Mouse (Mus musculus): ENCODE data around the gene Olfr224. TPM values are rescaled to one million over a fixed set of nuclear protein-coding genes. Genes with fewer than 3 reads are reported as not detected.
A peak's percentile ranks its signal among the peaks of the same experiment; 100 is the strongest.
"Not testable (repeated sequence)": the region's sequence is repeated elsewhere in the genome, so short reads cannot be mapped to it uniquely, and the experiment has no call there.

Gene Olfr224
- total RNA-seq (2021): not detected in 2 replicates
- long read RNA-seq, experiment 1: 0 reads
- long read RNA-seq, experiment 2: 0 reads

DNA sequence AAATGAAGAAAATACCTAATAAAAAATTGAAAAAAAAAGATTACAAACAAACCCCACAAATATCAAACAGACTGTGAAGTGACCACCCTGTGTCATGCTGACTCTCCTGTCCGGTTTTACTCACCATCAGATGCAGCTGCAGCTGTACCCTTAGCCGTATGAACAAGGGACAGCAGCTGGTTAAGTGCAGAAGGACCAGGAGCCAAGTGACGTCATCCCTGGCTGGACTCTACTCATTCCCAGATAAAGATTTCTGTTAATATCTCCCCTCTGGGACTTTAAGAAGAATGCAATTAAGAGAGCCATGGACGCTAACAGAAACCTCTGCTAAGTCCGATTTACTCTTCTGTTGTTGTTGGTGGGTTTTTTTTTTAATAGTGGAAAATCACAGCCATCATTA, at the start of gene Olfr224:
Gene Olfr224 (minus strand): TSS at position 149 of the 400 bp plus-strand sequence.
- no peak for DNase-seq

- DNase-seq: no peak
Observed at GRCm38 (mm10) chr11:58618793-58619192, 48.4 kb upstream of the Olfr224 start.

GRCm38 (mm10) chr11:58618369-58618768, 48.0 kb upstream of the Olfr224 start:
- no peak for DNase-seq

DNA sequence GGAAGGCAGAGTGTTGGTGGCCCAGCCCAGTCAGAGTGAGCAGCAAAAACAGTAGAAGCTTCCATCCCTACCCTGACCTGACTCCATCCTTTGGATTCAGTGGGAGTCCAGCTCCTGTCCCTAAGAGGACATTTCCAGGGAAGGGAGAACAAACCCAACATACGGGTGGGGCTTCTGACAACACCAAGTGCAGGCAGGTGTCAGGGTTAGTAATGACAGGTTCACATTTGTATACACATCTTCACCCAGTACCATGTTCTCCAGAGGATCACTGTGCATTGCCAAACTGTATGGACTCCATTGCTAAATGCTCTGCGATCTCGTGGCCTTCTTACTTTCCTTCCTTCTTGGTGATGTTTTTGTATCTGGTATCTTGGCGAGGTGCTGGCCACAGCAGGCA, 45.6 kb upstream of the Olfr224 start, which contains the start of gene 2210407C18Rik:
Gene 2210407C18Rik (minus strand): TSS at position 101 of the 400 bp plus-strand sequence.
- no peak for DNase-seq

DNA sequence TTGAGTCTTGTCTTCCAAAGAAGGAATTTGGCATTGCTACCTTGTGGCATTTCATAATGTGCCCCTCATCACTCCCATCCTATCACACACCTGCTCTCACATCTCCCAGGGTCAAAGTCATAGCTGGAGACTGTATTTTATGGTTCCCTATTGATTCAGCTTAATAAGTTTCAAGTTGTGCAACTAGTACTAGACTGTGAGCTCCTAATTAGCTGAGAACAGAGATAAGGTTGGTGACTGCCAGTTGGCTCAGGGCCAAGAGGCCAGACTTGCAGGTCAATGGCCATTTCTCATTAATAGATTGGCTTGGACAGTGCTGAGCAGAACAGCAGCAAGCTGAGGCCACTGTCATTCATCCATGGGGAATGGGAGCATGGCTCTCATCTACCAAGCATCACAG, 44.2 kb upstream of the Olfr224 start:
- DNase-seq: no peak

- DNase-seq: no peak
Observed at GRCm38 (mm10) chr11:58613359-58613758, 43.0 kb upstream of the Olfr224 start.

- no peak for DNase-seq
Observed at GRCm38 (mm10) chr11:58607030-58607429, 36.7 kb upstream of the Olfr224 start.

- DNase-seq: no peak
Observed at GRCm38 (mm10) chr11:58606177-58606919, 36.0 kb upstream of the Olfr224 start.

DNA sequence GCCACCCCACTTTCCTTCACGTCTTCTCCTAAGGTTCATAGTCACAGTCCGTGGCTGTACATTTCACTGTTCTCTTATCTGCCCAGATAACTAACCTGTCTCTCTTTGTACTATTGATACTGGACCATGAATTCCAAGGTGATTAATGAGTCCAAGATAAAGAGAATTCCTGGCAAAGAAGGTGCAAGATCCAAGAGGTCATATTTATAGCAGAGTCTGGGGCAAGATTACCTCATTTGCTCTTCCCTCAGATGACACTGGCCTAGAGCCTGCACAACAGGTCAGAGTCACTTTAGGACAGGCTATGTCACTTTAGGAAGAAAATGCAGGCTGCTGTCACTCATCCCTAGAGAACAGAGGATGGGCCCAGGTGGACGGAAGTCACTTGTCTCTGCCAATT, 34.9 kb upstream of the Olfr224 start:
- DNase-seq: no peak

GRCm38 (mm10) chr11:58604688-58605087, 34.3 kb upstream of the Olfr224 start:
- no peak for DNase-seq

GRCm38 (mm10) chr11:58602800-58603560, 32.6 kb upstream of the Olfr224 start:
- no peak for DNase-seq

GRCm38 (mm10) chr11:58602062-58602461, 31.7 kb upstream of the Olfr224 start:
- DNase-seq: no peak

- DNase-seq: no peak
Observed at GRCm38 (mm10) chr11:58597837-58598236, 27.5 kb upstream of the Olfr224 start.

DNA sequence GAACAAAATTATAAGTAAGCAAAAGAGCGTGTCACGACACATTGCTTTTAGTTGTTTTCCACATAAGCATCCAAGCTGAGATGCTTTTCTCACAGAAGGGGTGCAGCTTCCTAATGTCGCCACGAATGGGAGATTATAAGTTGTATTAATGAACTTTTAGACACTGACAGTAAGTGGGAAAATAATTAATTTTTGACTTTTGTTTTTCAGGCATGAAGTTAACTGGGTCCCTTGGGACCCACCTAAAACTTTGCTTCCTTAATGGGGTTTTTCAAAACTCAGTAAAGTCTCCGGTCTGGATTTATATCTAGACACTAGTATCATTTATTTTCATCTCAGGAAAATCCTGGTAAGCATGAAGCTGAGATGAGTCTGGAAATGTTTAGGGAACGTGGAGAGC, 24.5 kb upstream of the Olfr224 start, which contains the start of gene Olfr324:
Gene Olfr324 (plus strand): TSS at position 301 of the 400 bp plus-strand sequence.
- no peak for DNase-seq

DNA sequence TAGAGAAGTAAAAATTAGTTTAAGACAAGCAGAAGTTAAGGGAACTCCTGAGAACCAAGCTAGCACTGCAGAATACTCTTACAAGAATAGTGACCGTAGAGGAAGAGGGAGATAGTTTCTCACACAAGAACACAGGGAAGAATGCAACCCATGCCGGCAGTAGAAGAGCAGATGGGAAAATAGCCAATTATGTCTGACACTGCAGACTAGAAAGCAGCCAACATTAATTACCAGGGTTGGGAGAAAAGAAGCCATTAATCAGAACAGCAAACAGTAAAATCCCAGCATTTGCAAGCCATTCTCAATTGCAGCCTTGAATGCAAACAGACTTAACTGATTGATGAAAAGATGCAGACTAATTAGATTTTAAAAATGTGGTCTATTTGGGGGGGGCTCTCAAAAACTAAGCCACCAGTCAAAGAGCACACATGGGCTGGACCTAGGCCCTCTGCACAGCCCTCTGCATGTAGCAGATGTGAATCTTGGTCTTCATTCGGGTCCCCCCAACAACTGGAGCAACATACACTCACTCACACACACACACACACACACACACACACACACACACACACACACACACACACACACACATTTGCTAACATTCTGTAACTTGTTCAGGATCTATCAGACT, 18.4 kb upstream of the Olfr224 start:
- no peak for DNase-seq

DNA sequence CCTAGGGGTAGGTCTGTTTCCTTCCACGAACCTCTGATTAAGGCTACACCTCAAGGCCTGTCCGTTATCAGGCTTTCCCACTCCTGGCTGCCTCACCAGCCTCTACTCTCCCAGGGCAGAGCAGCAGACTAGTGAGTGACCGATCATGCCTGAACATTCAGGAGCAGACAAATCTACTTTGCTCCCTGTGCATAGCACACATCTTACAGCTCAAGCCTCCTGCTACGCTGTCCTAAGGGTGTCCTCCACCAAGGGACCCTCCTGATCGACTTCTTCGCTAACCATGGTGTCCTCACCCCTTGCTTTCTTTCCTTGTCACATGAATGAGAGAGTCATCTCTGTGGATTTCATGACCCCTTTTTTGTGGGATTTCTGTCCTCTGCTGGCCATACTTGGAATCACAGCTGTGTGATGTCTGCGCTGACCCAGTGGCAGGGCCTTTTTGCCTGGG, 17.6 kb upstream of the Olfr224 start:
- peak; percentile 61 for DNase-seq

- DNase-seq: no peak
Observed at GRCm38 (mm10) chr11:58578636-58579035, 8.3 kb upstream of the Olfr224 start.

GRCm38 (mm10) chr11:58577430-58577829, 7.1 kb upstream of the Olfr224 start, which contains the start of gene Olfr325:
Olfr325 (plus strand) TSS chr11:58577730.
- no peak for DNase-seq

GRCm38 (mm10) chr11:58555536-58555935, 14.8 kb downstream of the Olfr224 start, which contains the start of gene Olfr328:
Olfr328 (minus strand) TSS chr11:58555636.
- DNase-seq: no peak

DNA sequence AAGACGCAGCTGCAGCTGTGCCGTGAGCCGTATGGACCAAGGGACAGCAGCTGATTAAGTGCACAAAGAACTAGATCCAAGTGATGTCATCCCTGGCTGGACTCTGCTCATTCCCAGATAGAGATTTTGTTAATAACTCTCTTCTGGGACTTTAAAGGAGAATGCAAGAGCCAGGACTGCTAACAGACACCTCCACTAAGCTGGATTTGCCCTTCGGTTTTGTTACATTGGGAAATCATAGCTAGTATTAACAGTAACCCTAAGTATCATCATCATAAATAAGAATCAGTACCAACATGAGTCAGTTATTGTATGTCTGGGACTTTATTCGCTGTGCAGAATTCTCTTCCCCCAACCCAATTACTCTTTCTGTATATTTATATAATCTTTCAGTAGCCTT, 24.0 kb downstream of the Olfr224 start, which contains the start of gene Olfr329-ps:
Gene Olfr329-ps (minus strand): TSS at position 101 of the 400 bp plus-strand sequence.
- no peak for DNase-seq

DNA sequence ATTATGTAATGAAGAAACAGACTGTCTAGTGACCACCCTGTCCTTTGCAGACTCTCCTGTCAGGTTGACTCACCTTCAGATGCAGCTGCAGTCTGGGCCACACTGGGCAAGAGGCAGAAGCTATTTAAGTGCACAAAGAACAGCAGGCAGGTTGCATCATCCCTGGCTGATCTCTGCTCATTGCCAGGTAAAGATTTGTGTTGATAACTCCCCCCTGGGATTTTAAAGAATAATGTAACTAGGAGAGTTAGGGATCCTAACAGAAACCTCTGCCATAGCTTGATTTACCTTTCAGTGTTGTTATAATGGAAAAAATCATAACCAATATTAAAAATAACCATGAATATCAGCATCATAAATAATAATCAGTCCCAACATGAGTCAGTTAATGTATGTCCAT, 35.6 kb downstream of the Olfr224 start, which contains the start of gene Olfr330:
Gene Olfr330 (minus strand): TSS at position 101 of the 400 bp plus-strand sequence.
- DNase-seq: not testable (repeated sequence)

- DNase-seq: peak; percentile 19
Observed at GRCm38 (mm10) chr11:58519756-58520155, 50.6 kb downstream of the Olfr224 start.

Measured in adrenal gland, postnatal 14 days (tissue).